Mouse (Mus musculus) heart, adult 2 months (tissue): Measurements from ENCODE around the gene Ube2l6.

Experiments used
- CTCF ChIP-seq: fragments of 200-600 bp; IDR thresholded peaks from 2 replicates; pipeline ENCODE4 v1.8.1; 2022; ENCODE audit warnings: antibody characterized with exemption, mild to moderate bottlenecking, moderate library complexity
- POLR2A ChIP-seq: fragments of 200-500 bp; IDR thresholded peaks from 2 replicates; pipeline ENCODE4 v1.6.1; 2011; ENCODE audit warnings: mild to moderate bottlenecking, low read depth, low read length, control low read depth; ENCODE audit not compliant: insufficient read depth

DNA sequence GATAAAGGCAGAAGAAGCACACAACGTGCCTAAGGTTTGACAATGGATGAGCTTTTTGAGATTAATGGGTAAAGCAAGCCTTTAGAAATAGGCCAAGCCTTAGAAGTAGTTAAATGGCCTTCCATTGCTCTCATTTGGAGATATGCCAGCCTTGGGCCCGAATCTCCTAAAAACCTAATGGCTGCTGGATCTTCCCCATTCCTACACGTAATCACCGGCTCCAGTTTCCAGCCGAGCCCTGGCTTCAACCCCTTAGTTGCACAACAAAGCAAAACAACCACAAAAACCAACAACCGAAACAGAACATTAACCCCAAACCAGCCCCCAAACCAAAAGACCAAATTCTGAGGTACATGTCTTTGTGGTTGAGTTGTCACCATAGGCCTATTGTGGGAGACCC is 23.0 kb upstream of the Ube2l6 start:
- no peak for TF ChIP-seq POLR2A
- no peak for TF ChIP-seq CTCF
